Mouse (Mus musculus) intestine, embryonic 14.5 days (tissue): ENCODE measurements around the gene Wdr18. TPM values are rescaled to one million over a fixed set of nuclear protein-coding genes. Genes with fewer than 3 reads are reported as not detected.
A peak's percentile ranks its signal among the peaks of the same experiment; 100 is the strongest.

Source experiments
- ATAC-seq: fragments of 200-750 bp; cut with Nextera tagmentation; replicated peaks from 2 replicates; pipeline ENCODE4 v1.8.0; 2017; ENCODE audit warnings: low read depth, moderate number of reproducible peaks, moderate TSS enrichment, moderate library complexity; ENCODE audit not compliant: low FRiP score, low TSS enrichment
- DNase-seq: peaks from one replicate; pipeline ENCODE4 v3.0.0-alpha.2; 2018; ENCODE audit warnings: low spot score
- H3K27ac ChIP-seq: fragments of 300-500 bp; sonication (generic); 2 replicates; pipeline ENCODE4 v1.5.1; 2014; ENCODE audit warnings: low read depth, mild to moderate bottlenecking, control low read depth
- H3K27me3 ChIP-seq: fragments of 300-500 bp; sonication (generic); replicated peaks from 2 replicates; pipeline ENCODE4 v1.6.1; 2014; ENCODE audit warnings: low read length, control low read depth; ENCODE audit not compliant: control insufficient read depth, insufficient read depth
- H3K36me3 ChIP-seq: fragments of 300-500 bp; sonication (generic); 2 replicates; pipeline ENCODE4 v1.6.1; 2014; ENCODE audit warnings: low read length, control low read depth; ENCODE audit not compliant: control insufficient read depth, insufficient read depth
- H3K4me1 ChIP-seq: fragments of 300-500 bp; sonication (generic); replicated peaks from 2 replicates; pipeline ENCODE4 v1.6.1; 2014; ENCODE audit warnings: low read length, control low read depth, mixed read lengths; ENCODE audit not compliant: control insufficient read depth, insufficient read depth
- H3K4me2 ChIP-seq: fragments of 300-500 bp; sonication (generic); 2 replicates; pipeline ENCODE4 v1.6.1; 2014; ENCODE audit warnings: low read length
- H3K4me3 ChIP-seq: fragments of 300-500 bp; sonication (generic); 2 replicates; pipeline ENCODE4 v1.5.1; 2014; ENCODE audit warnings: low read depth, low read length, control low read depth, mixed read lengths
- H3K9ac ChIP-seq: fragments of 300-500 bp; sonication (generic); 2 replicates; pipeline ENCODE4 v1.6.1; 2014; ENCODE audit warnings: mild to moderate bottlenecking, low read length
- H3K9me3 ChIP-seq: fragments of 300-500 bp; sonication (generic); 2 replicates; pipeline ENCODE4 v1.6.1; 2016; ENCODE audit warnings: low read length, control low read depth; ENCODE audit not compliant: control insufficient read depth
- WGBS: fragments of 180-500 bp; shearing (Covaris S2); extraction: QIAGEN DNeasy Blood & Tissue Kit; methylation state at CpG from one replicate; pipeline ENCODE4 v1.1.7; 2014; 5-methylcytosine and 5-hydroxymethylcytosine counted together
- polyA plus RNA-seq: library from polyadenylated mRNA; unstranded; fragments of >200 nt; fragmentation: Nextera tagmentation; extraction: Ambion mirVana; gene quantifications from 2 replicates; pipeline ENCODE4 v1.2.1, GENCODE M21; 2014

Gene Wdr18
- polyA plus RNA-seq, 1 experiment from 2014 or later: 126 TPM

DNA sequence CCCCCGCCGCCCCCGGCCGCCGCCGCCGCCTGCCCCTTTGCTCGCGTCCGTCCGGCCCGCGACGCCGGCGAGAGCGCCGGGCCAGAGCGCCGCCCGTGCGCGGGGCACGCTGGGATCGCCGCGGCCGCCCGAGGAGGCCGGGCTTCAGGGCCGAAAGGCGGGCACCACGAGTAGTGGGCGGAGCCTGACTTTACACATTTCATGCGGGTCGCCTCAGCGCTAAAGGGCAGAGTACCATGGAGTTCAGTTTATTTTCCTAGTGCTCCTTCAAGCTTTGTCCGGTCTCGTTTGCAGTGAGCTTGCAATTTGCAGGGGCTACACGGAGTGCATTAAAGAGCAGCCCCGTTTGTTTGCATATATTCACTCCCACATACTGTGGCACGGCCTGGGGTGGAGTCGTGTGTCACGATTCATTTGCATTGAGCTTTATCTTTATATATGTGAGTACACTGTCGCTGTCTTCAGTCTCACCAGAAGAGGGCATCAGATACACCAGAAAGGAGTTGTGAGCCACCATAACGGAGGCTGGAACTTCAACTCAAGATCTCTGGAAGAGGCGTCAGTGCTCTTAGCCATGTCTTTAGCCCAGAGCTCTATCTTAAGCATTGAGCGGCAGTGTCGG lies 24.4 kb downstream of the Wdr18 start, which contains the start of gene Tmem259:
Gene Tmem259, minus strand, starts transcription at position 136 of the 622 bp plus-strand sequence.
- peak within 1 kb of the TSS; percentile 87 for H3K9ac ChIP-seq
- H3K4me2 ChIP-seq: peak within 1 kb of the TSS; percentile 74
- H3K27ac ChIP-seq: peak within 1 kb of the TSS; percentile 95
- H3K36me3 ChIP-seq: peaks cover 10% of the 10 kb centered on the region
- DNase-seq: peak; percentile 95
- peak; percentile 72 for ATAC-seq
- H3K4me3 ChIP-seq: peak within 1 kb of the TSS; percentile 77
- peaks cover 37% of the 10 kb centered on the region for H3K4me1 ChIP-seq
- under 1% methylated on average over 48 of the region's 49 CpGs for WGBS
- no peaks in the 10 kb centered on the region for H3K9me3 ChIP-seq
- no peaks in the 10 kb centered on the region for H3K27me3 ChIP-seq

DNA sequence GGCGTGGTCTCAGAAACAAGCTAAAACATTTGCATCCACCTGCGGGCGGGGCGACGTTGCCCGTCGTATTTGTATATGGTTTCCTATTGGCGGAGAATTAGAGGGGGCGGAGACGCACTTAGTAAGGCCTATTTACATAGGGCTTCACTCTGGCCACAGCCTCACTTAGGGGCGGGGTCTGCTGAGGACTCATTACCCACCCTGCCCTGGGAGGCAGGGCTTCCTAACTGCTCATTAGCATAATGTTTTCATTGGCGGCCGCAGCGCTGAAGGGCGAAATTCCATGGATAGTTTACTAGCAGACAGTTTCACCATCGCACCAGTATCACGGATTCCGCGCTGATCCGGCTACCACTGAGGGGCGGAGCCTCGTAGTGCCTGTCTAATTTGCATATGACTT lies 24.9 kb downstream of the Wdr18 start:
- H3K4me1 ChIP-seq: peaks cover 42% of the 10 kb centered on the region
- no peaks in the 10 kb centered on the region for H3K9me3 ChIP-seq
- peak overlapping the region; percentile 95 for H3K27ac ChIP-seq
- WGBS: under 1% methylated on average over 22 of the region's 22 CpGs
- H3K9ac ChIP-seq: peak overlapping the region; percentile 87
- no peaks in the 10 kb centered on the region for H3K27me3 ChIP-seq
- peak overlapping the region; percentile 74 for H3K4me2 ChIP-seq
- H3K36me3 ChIP-seq: peaks cover 7% of the 10 kb centered on the region; the same call in 1 of the 2 replicates
- peak overlapping the region; percentile 77 for H3K4me3 ChIP-seq
- ATAC-seq (peak; percentile 89), DNase-seq (peak; percentile 96)

- H3K27me3 ChIP-seq: no peaks in the 10 kb centered on the region
- DNase-seq (peak; percentile 86), ATAC-seq (no peak)
- H3K27ac ChIP-seq: peak overlapping the region; percentile 95
- peak overlapping the region; percentile 77 for H3K4me3 ChIP-seq
- WGBS: 2% methylated on average over 35 of the region's 35 CpGs
- peak overlapping the region; percentile 58 for H3K9ac ChIP-seq
- peaks cover 44% of the 10 kb centered on the region for H3K4me1 ChIP-seq
- peak overlapping the region; percentile 74 for H3K4me2 ChIP-seq
- H3K36me3 ChIP-seq: peaks cover 7% of the 10 kb centered on the region; the same call in 1 of the 2 replicates
- H3K9me3 ChIP-seq: no peaks in the 10 kb centered on the region
These were observed 25.6 kb downstream of the Wdr18 start for GRCm38 (mm10) chr10:79985334-79986231.

DNA sequence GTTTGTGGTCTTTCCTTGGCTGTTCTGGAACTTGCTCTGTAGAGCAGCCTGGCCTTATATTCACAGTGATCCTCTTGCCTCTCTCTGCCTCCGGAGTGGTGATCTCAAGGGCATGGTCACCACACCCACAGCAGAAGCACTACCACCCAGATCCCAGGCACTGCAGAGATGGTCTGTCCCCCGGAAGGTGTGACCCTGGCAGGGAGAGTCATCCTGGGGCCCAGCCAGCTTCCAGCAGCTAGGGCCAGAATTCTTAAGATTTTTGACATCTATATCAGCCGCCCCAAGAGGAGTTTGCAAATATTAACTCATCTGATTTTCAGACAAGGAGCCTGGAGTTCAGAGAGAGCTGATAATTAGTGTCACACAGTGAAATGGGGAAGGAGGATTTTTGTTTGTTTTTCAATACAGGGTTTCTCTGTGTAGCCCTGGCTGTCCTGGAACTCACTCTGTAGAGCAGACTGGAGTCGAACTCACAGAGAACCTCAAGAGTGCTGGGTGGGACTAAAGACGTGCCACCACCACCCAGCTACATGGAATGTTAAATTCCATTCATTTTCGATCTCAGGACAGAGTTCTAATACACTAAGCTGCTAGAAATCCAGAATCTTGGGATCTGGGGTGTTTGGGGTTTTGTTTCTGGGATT lies 26.4 kb downstream of the Wdr18 start:
- 30% methylated on average over 6 of the region's 6 CpGs for WGBS
- Histone ChIP-seq H3K27ac (peak overlapping the region; percentile 95), H3K9me3 (0 out of 2 replicates have a peak, but pooled peaks cover 3% of the 10 kb centered on the region), H3K27me3 (no peaks in the 10 kb centered on the region), H3K4me1 (peaks cover 44% of the 10 kb centered on the region), H3K4me3 (peak overlapping the region; percentile 77), H3K4me2 (peak overlapping the region; percentile 74), H3K36me3 (peaks cover 6% of the 10 kb centered on the region), H3K9ac (peak overlapping the region; percentile 58)
- DNase-seq: no peak
- no peak for ATAC-seq

GRCm38 (mm10) chr10:79986963-79987362 lies 27.0 kb downstream of the Wdr18 start:
- no peak for ATAC-seq
- Histone ChIP-seq H3K4me2 (peak overlapping the region; percentile 74), H3K9me3 (peaks cover 6% of the 10 kb centered on the region; the same call in 1 of the 2 replicates), H3K4me1 (peaks cover 44% of the 10 kb centered on the region), H3K27me3 (no peaks in the 10 kb centered on the region), H3K36me3 (peaks cover 10% of the 10 kb centered on the region), H3K9ac (0 out of 2 replicates have a peak overlapping the region, but pooled peaks have one; percentile 58), H3K4me3 (0 out of 2 replicates have a peak overlapping the region, but pooled peaks have one; percentile 8), H3K27ac (peak overlapping the region; percentile 95)
- WGBS: 5% methylated on average over 11 of the region's 11 CpGs
- DNase-seq: peak; percentile 97

DNA sequence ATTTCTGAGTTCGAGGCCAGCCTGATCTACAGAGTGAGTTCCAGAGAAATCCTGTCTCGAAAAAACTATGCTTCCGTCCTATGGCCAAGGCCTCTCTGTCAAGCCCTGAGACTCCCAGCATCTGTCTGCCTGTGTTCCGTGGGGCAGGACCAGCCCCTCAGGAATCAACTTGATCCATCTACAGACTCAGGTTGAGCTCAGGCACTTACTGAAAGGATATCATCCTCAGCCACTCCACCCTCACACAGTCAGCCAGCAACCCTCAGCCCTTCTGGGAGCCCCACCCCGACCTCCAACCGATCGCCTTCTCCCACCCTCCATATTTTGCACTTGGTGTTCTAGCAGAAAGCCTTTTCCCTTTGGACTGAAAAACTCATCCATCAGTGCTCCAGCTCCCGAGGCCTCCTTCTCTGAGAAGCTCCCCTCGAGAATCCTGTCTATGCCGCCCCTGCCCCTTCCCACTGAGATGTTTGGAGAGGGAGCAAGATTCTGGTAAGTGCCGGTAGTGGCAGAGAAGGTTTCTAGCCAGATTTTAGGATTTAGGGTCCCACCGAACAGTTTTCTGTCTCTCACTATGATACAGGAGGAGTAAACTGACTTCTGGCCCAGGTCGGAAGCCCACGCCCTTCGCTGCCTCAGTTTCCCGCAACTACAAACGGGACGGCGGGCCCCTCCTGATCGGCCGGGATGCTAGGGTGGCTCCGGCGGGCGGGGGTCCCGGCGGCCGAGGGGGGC lies 28.0 kb downstream of the Wdr18 start:
- Histone ChIP-seq H3K27ac (peak overlapping the region; percentile 95), H3K4me2 (peak overlapping the region; percentile 74), H3K4me1 (peaks cover 39% of the 10 kb centered on the region), H3K9me3 (peaks cover 6% of the 10 kb centered on the region; the same call in 1 of the 2 replicates), H3K9ac (peak overlapping the region; percentile 92), H3K36me3 (peaks cover 20% of the 10 kb centered on the region), H3K4me3 (peak overlapping the region; percentile 84), H3K27me3 (no peaks in the 10 kb centered on the region)
- DNase-seq (peak; percentile 59), ATAC-seq (no peak)
- WGBS: 9% methylated on average over 27 of the region's 27 CpGs

DNA sequence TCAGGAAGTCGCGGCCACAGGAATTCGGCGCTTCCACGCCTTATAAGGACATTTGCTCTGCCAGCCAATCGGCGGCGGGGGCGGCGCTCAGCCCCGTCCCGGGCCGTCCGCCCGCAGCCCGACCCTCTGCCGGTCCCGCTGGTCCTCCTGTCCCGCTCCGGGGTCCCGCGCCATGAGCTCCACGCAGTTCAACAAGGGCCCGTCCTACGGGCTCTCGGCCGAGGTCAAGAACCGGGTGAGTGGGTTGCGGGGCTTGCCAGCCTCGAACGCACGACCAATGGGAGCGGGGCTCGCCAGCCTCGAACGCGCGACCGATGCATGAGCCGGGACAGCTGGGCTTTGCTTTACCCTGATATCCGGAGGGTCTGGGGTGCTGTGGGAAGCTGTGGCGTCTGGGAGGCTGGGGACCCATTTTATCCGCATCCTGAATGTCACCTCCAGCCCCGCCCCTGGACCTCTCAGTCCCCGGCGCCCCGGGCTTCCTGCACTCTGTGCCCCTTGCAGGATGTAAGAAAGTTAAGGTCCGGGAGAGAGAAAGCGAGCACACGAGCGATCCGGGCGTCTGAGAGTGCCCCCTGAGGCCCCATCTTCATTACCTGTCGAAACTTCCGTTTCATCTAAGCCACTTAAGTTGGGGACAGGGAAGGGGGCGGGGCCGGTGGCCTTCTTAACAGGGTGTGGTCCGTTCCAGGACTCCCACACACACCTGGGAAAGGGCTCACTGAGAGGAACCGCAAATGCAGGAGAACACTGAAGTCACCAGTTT lies 28.7 kb downstream of the Wdr18 start, which contains the start of gene Cnn2:
Gene Cnn2, plus strand, starts transcription at position 79 of the 766 bp plus-strand sequence.
- peaks cover 27% of the 10 kb centered on the region for H3K36me3 ChIP-seq
- DNase-seq (peak; percentile 86), ATAC-seq (peak; percentile 18; the same call in 1 of the 2 replicates)
- under 1% methylated on average over 58 of the region's 59 CpGs for WGBS
- no peaks in the 10 kb centered on the region for H3K27me3 ChIP-seq
- peak within 1 kb of the TSS; percentile 74 for H3K4me2 ChIP-seq
- H3K9me3 ChIP-seq: peaks cover 6% of the 10 kb centered on the region; the same call in 1 of the 2 replicates
- peak within 1 kb of the TSS; percentile 84 for H3K4me3 ChIP-seq
- peak within 1 kb of the TSS; percentile 95 for H3K27ac ChIP-seq
- H3K4me1 ChIP-seq: peaks cover 33% of the 10 kb centered on the region
- H3K9ac ChIP-seq: peak within 1 kb of the TSS; percentile 92
